In genomic region chr9:29317623-29318022, GRCm38 (mm10) we compare ENCODE assay signal across 10 mouse cellular contexts.
DNase-seq lines count a peak whose midpoint lies in the region; ATAC-seq and TF ChIP-seq lines count a peak whose summit lies in the region.
"Had no signal": no experiment of that assay in that cellular context is flagged by ENCODE, and none has a peak within 500 bp of the region (broad histone marks: within the 10 kb centered on the region; RNA-seq: fewer than 3 reads in every experiment).

No protein-coding gene starts in this region.

- no peak overlapping the region for H3K9ac ChIP-seq in forebrain, embryonic 16.5 days (replicated peaks; ENCODE audit: low read depth, low read length)
- no peak overlapping the region for H3K9ac ChIP-seq in midbrain, postnatal 0 days (replicated peaks; ENCODE audit: low read length, poor library complexity, severe bottlenecking)
- H3K9ac ChIP-seq: limb, embryonic 12.5 days had no signal

- 14% methylated on average over 3 of the region's 3 CpGs for WGBS in forebrain, embryonic 16.5 days
- WGBS in midbrain, postnatal 0 days, result 12% methylated on average over 3 of the region's 3 CpGs

- TF ChIP-seq CTCF in midbrain, postnatal 0 days (IDR thresholded peaks at IDR 0.05), result no peak

- peaks cover 27% of the 10 kb centered on the region for H3K4me1 ChIP-seq in forebrain, embryonic 16.5 days (replicated peaks; ENCODE audit: control insufficient read depth, insufficient read depth, low read length)
- H3K4me1 ChIP-seq in midbrain, postnatal 0 days (ENCODE audit: insufficient read depth, low read length), result peaks cover 15% of the 10 kb centered on the region

- H3K4me2 ChIP-seq in forebrain, embryonic 16.5 days (ENCODE audit: low read length), result no peak overlapping the region
- no peak overlapping the region; the same call in 1 of the 2 replicates for H3K4me2 ChIP-seq in midbrain, postnatal 0 days (ENCODE audit: low read depth, low read length, poor library complexity, severe bottlenecking)

- peak; percentile 73 for ATAC-seq in frontal cortex, adult (ENCODE audit: low TSS enrichment)
- peak; percentile 94 for ATAC-seq in forebrain, embryonic 16.5 days
- peak; percentile 47; the same call in 1 of the 2 replicates for ATAC-seq in midbrain, postnatal 0 days (ENCODE audit: low FRiP score)

- no peak for DNase-seq in frontal cortex, postnatal 25 days (ENCODE audit: low spot score in 2 of 2)
- DNase-seq in lung, postnatal 36 days, result peak; percentile 3
- no peak for DNase-seq in lung, adult 18-20 months
- DNase-seq in midbrain, postnatal 0 days (ENCODE audit: low spot score), result peak; percentile 76
- DNase-seq in ovary, adult 18-20 months (ENCODE audit: low spot score), result no peak
- DNase-seq in testis, postnatal 10 days (ENCODE audit: low spot score), result no peak

- no peak overlapping the region for H3K4me3 ChIP-seq in forebrain, embryonic 16.5 days (replicated peaks; ENCODE audit: low read length)
- H3K4me3 ChIP-seq in midbrain, postnatal 0 days (ENCODE audit: low read depth, low read length), result no peak overlapping the region
- H3K4me3 ChIP-seq: limb, embryonic 12.5 days had no signal

- no peaks in the 10 kb centered on the region for H3K27me3 ChIP-seq in forebrain, embryonic 16.5 days (replicated peaks; ENCODE audit: control insufficient read depth, insufficient read depth, low read length)
- H3K27me3 ChIP-seq in midbrain, postnatal 0 days (ENCODE audit: insufficient read depth, low read length), result no peaks in the 10 kb centered on the region
- H3K27me3 ChIP-seq: CH12.LX had no signal

- peak overlapping the region; percentile 56 for H3K27ac ChIP-seq in forebrain, embryonic 16.5 days (ENCODE audit: low read length)
- H3K27ac ChIP-seq in midbrain, postnatal 0 days (ENCODE audit: low read depth, low read length), result peak overlapping the region; percentile 58
- H3K27ac ChIP-seq: limb, embryonic 12.5 days had no signal

- H3K36me3 ChIP-seq in forebrain, embryonic 16.5 days (ENCODE audit: control insufficient read depth, insufficient read depth), result no peaks in the 10 kb centered on the region
- H3K36me3 ChIP-seq in midbrain, postnatal 0 days (ENCODE audit: insufficient read depth, low read length), result no peaks in the 10 kb centered on the region
- H3K36me3 ChIP-seq: limb, embryonic 12.5 days had no signal

- no peaks in the 10 kb centered on the region for H3K9me3 ChIP-seq in forebrain, embryonic 16.5 days (ENCODE audit: control insufficient read depth, low read length)
- no peaks in the 10 kb centered on the region for H3K9me3 ChIP-seq in midbrain, postnatal 0 days (ENCODE audit: low read length)
- H3K9me3 ChIP-seq: limb, embryonic 12.5 days had no signal

Comparison
In these comparisons a context has a peak if more than half of its experiments do, and no peak if none do; other contexts are left out.
1. DNase-seq: peak in lung, postnatal 36 days (single experiment) and midbrain, postnatal 0 days (single experiment); none in frontal cortex, postnatal 25 days (0 of 2), lung, adult 18-20 months (0 of 2), ovary, adult 18-20 months (single experiment) and testis, postnatal 10 days (single experiment).
2. Peak in every context shown above with its lines, with median percentiles within 50 percentile points of each other: ATAC-seq.